Mouse (Mus musculus): ENCODE results near the gene Aktip. TPM values are rescaled to one million over a fixed set of nuclear protein-coding genes. Genes with fewer than 3 reads are reported as not detected.

The Aktip gene
- total RNA-seq, 1 experiment: 22.8 TPM

DNA sequence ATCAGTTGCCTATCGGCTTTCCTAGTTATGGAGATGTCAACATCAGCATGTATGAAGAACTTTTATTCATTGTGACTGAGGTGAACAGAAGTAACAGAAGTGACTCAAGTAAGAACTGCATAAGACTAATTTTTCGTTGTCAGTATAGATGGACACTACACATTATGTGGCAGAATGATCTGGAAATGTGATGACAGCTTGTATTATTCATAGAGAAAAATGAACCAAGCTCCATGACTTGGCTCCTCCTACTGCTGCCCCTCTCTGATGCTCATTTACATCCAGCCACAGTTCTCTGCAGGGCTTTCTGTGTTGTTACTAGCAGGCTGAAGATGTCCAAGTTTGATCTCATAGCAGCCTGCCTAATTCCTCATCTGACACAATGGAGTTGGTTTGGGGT, 37.4 kb upstream of the Aktip start:
- no peak for DNase-seq (ENCODE audit: low read depth, low spot score)
- in situ Hi-C loops (cut with MboI; ENCODE audit: low sequenced_read_pairs in 2 of 2, unreplicated experiment in 2 of 2): no loop called here
- H3K9ac ChIP-seq (ENCODE audit: insufficient read depth, low read depth, low read length, poor library complexity, severe bottlenecking): no peak overlapping the region
- no peaks in the 10 kb centered on the region for H3K9me3 ChIP-seq (ENCODE audit: control insufficient read depth, insufficient read depth, low read depth, low read length)
- H3K27ac ChIP-seq (ENCODE audit: insufficient read depth, low read depth, low read length, poor library complexity, severe bottlenecking): no peak overlapping the region
- H3K36me3 ChIP-seq (ENCODE audit: control insufficient read depth, insufficient read depth, low read length, poor library complexity, severe bottlenecking): no peaks in the 10 kb centered on the region
- no peaks in the 10 kb centered on the region for H3K4me1 ChIP-seq (ENCODE audit: control insufficient read depth in 2 of 2, insufficient read depth in 2 of 2, low read length in 2 of 2, poor library complexity in 1 of 2)
- no peak for TF ChIP-seq MAFK (IDR thresholded peaks at IDR 0.05; ENCODE audit: insufficient read depth, low read depth, low read length)
- H3K4me3 ChIP-seq (ENCODE audit: insufficient read depth in 1 of 2, low read depth in 1 of 2, low read length in 2 of 2, poor library complexity in 1 of 2, severe bottlenecking in 1 of 2): no peak overlapping the region

DNA sequence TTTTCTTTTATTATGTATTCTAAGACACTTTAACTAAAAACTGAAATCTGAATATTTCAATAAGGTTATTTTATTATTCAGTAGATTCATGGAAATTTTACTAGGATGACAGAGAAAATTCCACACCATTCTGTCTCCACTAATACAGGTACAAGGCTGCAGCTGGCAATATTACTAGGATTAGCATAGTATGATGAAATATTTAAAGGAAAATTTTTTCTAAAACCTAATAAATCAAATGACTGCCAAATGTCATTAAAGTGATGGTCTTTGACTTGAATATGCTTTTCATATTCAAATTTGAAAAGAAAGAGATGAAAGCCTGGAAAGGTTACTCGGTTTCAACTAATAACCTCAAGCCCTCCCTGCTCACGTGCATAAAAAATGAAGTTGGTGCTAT, 34.3 kb upstream of the Aktip start:
- Histone ChIP-seq H3K36me3 (ENCODE audit: control insufficient read depth, insufficient read depth, low read length, poor library complexity, severe bottlenecking) (no peaks in the 10 kb centered on the region), H3K9ac (ENCODE audit: insufficient read depth, low read depth, low read length, poor library complexity, severe bottlenecking) (no peak overlapping the region), H3K4me1 (ENCODE audit: control insufficient read depth in 2 of 2, insufficient read depth in 2 of 2, low read length in 2 of 2, poor library complexity in 1 of 2) (no peaks in the 10 kb centered on the region), H3K4me3 (ENCODE audit: insufficient read depth in 1 of 2, low read depth in 1 of 2, low read length in 2 of 2, poor library complexity in 1 of 2, severe bottlenecking in 1 of 2) (no peak overlapping the region), H3K9me3 (ENCODE audit: control insufficient read depth, insufficient read depth, low read depth, low read length) (no peaks in the 10 kb centered on the region), H3K27ac (ENCODE audit: insufficient read depth, low read depth, low read length, poor library complexity, severe bottlenecking) (no peak overlapping the region)
- in situ Hi-C loops (cut with MboI; ENCODE audit: low sequenced_read_pairs in 2 of 2, unreplicated experiment in 2 of 2): no loop called here
- no peak for DNase-seq (ENCODE audit: low read depth, low spot score)
- TF ChIP-seq HCFC1 (IDR thresholded peaks at IDR 0.05; ENCODE audit: borderline replicate concordance, insufficient read depth, low read length) (no peak), ZC3H11A (IDR thresholded peaks at IDR 0.05; ENCODE audit: borderline replicate concordance, low read depth, low read length) (no peak), MAFK (IDR thresholded peaks at IDR 0.05; ENCODE audit: insufficient read depth, low read depth, low read length) (no peak), ZNF384 (IDR thresholded peaks at IDR 0.05; ENCODE audit: low read depth, low read length) (no peak), CHD2 (IDR thresholded peaks at IDR 0.05; ENCODE audit: low read depth, low read length) (no peak)

DNA sequence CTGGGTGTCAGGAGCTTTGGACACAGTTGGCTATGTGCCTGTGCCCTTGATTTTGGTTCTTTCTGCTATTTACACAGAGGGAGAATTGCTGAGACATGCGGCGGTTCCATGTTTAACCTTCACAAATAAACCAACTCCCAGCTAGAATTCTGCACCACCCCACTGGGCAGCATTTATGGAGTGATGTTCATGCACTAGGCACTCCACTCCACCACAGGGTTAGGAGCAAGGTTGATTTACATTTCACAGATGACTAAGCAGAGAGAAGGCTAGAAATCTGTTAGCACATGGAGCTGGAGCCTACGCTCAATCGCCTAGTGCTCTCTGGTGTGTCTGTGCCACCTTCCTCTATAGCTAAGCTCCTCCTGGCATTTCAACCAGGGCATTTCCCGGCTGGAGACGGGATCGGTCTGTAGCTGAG, 27.7 kb upstream of the Aktip start:
- no peak for DNase-seq (ENCODE audit: low read depth, low spot score)
- Histone ChIP-seq H3K9me3 (ENCODE audit: control insufficient read depth, insufficient read depth, low read depth, low read length) (no peaks in the 10 kb centered on the region), H3K4me3 (ENCODE audit: insufficient read depth in 1 of 2, low read depth in 1 of 2, low read length in 2 of 2, poor library complexity in 1 of 2, severe bottlenecking in 1 of 2) (no peak overlapping the region), H3K9ac (ENCODE audit: insufficient read depth, low read depth, low read length, poor library complexity, severe bottlenecking) (no peak overlapping the region), H3K36me3 (ENCODE audit: control insufficient read depth, insufficient read depth, low read length, poor library complexity, severe bottlenecking) (no peaks in the 10 kb centered on the region), H3K27ac (ENCODE audit: insufficient read depth, low read depth, low read length, poor library complexity, severe bottlenecking) (no peak overlapping the region), H3K4me1 (ENCODE audit: control insufficient read depth in 2 of 2, insufficient read depth in 2 of 2, low read length in 2 of 2, poor library complexity in 1 of 2) (no peaks in the 10 kb centered on the region)
- no peak for TF ChIP-seq CHD2 (IDR thresholded peaks at IDR 0.05; ENCODE audit: low read depth, low read length)
- TF ChIP-seq ZNF384 (IDR thresholded peaks at IDR 0.05; ENCODE audit: low read depth, low read length): no peak
- TF ChIP-seq ZC3H11A (IDR thresholded peaks at IDR 0.05; ENCODE audit: borderline replicate concordance, low read depth, low read length): no peak
- TF ChIP-seq HCFC1 (IDR thresholded peaks at IDR 0.05; ENCODE audit: borderline replicate concordance, insufficient read depth, low read length): no peak
- no peak for TF ChIP-seq MAFK (IDR thresholded peaks at IDR 0.05; ENCODE audit: insufficient read depth, low read depth, low read length)
- in situ Hi-C loops (cut with MboI; ENCODE audit: low sequenced_read_pairs in 2 of 2, unreplicated experiment in 2 of 2): no loop called here

DNA sequence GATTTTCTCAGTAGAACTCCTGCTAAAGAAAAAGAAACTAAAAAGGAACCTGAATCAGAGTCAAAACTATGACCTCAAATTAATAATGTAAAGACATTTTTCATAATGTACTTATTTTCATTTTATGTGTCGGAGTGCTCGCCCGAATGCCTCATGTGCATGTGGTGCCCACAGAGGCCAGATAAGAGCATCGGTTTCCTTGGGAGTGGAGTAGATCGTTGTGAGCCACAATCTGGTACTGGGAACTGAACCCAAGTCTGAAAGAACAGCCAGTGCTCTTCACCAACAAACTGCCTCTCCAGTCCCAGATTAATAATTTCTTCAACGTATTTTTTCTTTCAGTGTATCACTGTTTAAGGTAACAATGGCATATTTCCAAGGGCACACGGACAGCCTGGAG, 24.5 kb upstream of the Aktip start:
- H3K4me3 ChIP-seq (ENCODE audit: insufficient read depth in 1 of 2, low read depth in 1 of 2, low read length in 2 of 2, poor library complexity in 1 of 2, severe bottlenecking in 1 of 2): no peak overlapping the region
- in situ Hi-C loops (cut with MboI; ENCODE audit: low sequenced_read_pairs in 2 of 2, unreplicated experiment in 2 of 2): no loop called here
- no peak overlapping the region for H3K9ac ChIP-seq (ENCODE audit: insufficient read depth, low read depth, low read length, poor library complexity, severe bottlenecking)

DNA sequence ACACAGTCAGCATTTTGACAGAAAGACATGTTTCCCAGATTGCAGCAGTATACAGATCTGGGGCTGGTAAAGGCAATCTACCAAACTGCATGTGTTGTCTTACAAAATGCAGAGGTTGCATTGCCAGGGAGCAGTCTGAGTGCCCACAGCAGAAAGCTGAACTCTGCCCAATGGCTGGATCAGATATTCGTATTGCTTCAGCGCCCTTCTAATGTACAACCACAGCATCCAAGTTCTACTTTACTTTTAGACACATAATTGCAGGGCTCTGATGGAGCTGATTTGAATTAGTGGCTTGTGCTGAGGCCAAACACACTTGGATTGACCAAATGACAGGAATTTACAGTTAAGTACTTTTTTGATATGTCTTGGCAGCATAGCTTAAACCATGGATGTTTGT, 22.1 kb upstream of the Aktip start:
- no peak overlapping the region for H3K9ac ChIP-seq (ENCODE audit: insufficient read depth, low read depth, low read length, poor library complexity, severe bottlenecking)
- in situ Hi-C loops (cut with MboI; ENCODE audit: low sequenced_read_pairs in 2 of 2, unreplicated experiment in 2 of 2): no loop called here
- H3K36me3 ChIP-seq (ENCODE audit: control insufficient read depth, insufficient read depth, low read length, poor library complexity, severe bottlenecking): no peaks in the 10 kb centered on the region
- no peak overlapping the region for H3K27ac ChIP-seq (ENCODE audit: insufficient read depth, low read depth, low read length, poor library complexity, severe bottlenecking)
- TF ChIP-seq ZC3H11A (IDR thresholded peaks at IDR 0.05; ENCODE audit: borderline replicate concordance, low read depth, low read length) (no peak), ZNF384 (IDR thresholded peaks at IDR 0.05; ENCODE audit: low read depth, low read length) (no peak), CHD2 (IDR thresholded peaks at IDR 0.05; ENCODE audit: low read depth, low read length) (no peak), HCFC1 (IDR thresholded peaks at IDR 0.05; ENCODE audit: borderline replicate concordance, insufficient read depth, low read length) (no peak), MAFK (IDR thresholded peaks at IDR 0.05; ENCODE audit: insufficient read depth, low read depth, low read length) (no peak)
- H3K4me1 ChIP-seq (ENCODE audit: control insufficient read depth in 2 of 2, insufficient read depth in 2 of 2, low read length in 2 of 2, poor library complexity in 1 of 2): no peaks in the 10 kb centered on the region
- no peak overlapping the region for H3K4me3 ChIP-seq (ENCODE audit: insufficient read depth in 1 of 2, low read depth in 1 of 2, low read length in 2 of 2, poor library complexity in 1 of 2, severe bottlenecking in 1 of 2)
- no peak for DNase-seq (ENCODE audit: low read depth, low spot score)
- H3K9me3 ChIP-seq (ENCODE audit: control insufficient read depth, insufficient read depth, low read depth, low read length): no peaks in the 10 kb centered on the region

More for the DNA sequence above, 24.5 kb upstream of the Aktip start:
- no peaks in the 10 kb centered on the region for H3K4me1 ChIP-seq (ENCODE audit: control insufficient read depth in 2 of 2, insufficient read depth in 2 of 2, low read length in 2 of 2, poor library complexity in 1 of 2)
- H3K9me3 ChIP-seq (ENCODE audit: control insufficient read depth, insufficient read depth, low read depth, low read length): no peaks in the 10 kb centered on the region
- no peaks in the 10 kb centered on the region for H3K36me3 ChIP-seq (ENCODE audit: control insufficient read depth, insufficient read depth, low read length, poor library complexity, severe bottlenecking)
- no peak for DNase-seq (ENCODE audit: low read depth, low spot score)
- no peak for TF ChIP-seq HCFC1 (IDR thresholded peaks at IDR 0.05; ENCODE audit: borderline replicate concordance, insufficient read depth, low read length)
- TF ChIP-seq ZC3H11A (IDR thresholded peaks at IDR 0.05; ENCODE audit: borderline replicate concordance, low read depth, low read length): no peak
- no peak for TF ChIP-seq MAFK (IDR thresholded peaks at IDR 0.05; ENCODE audit: insufficient read depth, low read depth, low read length)
- TF ChIP-seq ZNF384 (IDR thresholded peaks at IDR 0.05; ENCODE audit: low read depth, low read length): no peak
- TF ChIP-seq CHD2 (IDR thresholded peaks at IDR 0.05; ENCODE audit: low read depth, low read length): no peak
- H3K27ac ChIP-seq (ENCODE audit: insufficient read depth, low read depth, low read length, poor library complexity, severe bottlenecking): no peak overlapping the region
